Mouse (Mus musculus) G1E-ER4 (cell line): ENCODE measurements around the gene Slc8b1. TPM values are rescaled to one million over a fixed set of nuclear protein-coding genes. Genes with fewer than 3 reads are reported as not detected.

Experiments used
- GATA1 ChIP-seq: IDR thresholded peaks from one replicate; pipeline ENCODE4 v1.8.0; 2012; ENCODE audit warnings: low read length, inconsistent platforms
- polyA plus RNA-seq: library from polyadenylated mRNA; stranded (reverse); fragments of >175 nt; gene quantifications from 2 replicates; pipeline ENCODE4 v1.2.3, GENCODE M21; 2012

Gene Slc8b1
- 1.3 and 1.6 TPM in 2 replicates for polyA plus RNA-seq

DNA sequence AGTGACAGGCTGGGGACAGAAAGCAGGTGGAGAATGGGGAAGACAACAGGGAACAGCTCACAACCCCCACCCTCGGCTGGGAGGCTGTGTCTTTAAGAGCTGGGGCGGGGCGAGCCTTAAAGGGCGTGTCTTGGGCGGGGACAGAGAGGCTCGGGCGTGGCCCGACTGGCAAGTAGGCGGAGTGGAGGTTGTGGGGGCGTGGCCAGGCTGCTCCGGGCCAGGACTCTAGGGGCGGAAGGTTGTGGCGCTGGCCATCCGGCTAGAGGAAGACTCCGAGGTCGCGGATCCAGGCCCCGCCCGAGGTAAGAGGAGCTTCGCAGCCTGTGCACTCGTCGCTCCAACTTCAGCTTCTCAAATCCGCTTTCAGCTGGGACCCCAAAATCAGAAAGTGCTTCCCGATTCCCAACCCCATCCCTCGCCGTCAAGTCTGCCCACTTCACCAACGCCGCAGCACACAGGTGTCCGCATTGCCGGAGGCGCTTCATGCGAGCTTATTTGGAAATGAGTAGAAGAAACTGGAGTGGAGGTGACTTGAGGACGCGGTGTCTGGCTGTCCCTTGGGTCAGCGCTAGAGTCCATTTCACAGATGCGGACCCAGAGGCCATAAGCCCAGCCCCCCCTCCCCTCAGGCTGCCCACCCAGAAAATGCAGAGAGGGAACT, at the start of gene Slc8b1:
Gene Slc8b1, plus strand, starts transcription at position 187 of the 661 bp plus-strand sequence.
- no peak for TF ChIP-seq GATA1

DNA sequence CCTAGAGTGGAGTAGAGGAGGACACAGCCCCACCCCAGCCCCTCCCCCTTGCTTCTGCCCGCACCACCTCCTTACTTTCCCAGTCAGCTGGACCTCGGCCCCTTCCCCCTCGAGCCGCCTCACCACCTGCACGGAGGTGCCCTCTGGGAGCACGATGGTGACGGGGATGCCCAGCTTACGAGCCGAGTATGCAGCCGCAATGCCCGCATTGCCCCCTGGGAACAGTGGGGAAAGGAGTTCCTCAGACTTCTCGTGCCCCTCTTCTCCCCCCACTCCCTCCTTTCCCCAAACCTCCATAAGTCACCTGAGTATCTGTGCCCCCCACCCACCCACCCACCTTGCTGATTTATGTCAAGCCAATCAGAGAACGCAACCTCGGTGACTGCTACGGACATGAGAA, 49.1 kb upstream of the Slc8b1 start:
- no peak for TF ChIP-seq GATA1

- TF ChIP-seq GATA1 = no peak
These were observed 46.6 kb upstream of the Slc8b1 start for GRCm38 (mm10) chr5:120464321-120464720.

GRCm38 (mm10) chr5:120465062-120465461, 45.9 kb upstream of the Slc8b1 start:
- no peak for TF ChIP-seq GATA1

DNA sequence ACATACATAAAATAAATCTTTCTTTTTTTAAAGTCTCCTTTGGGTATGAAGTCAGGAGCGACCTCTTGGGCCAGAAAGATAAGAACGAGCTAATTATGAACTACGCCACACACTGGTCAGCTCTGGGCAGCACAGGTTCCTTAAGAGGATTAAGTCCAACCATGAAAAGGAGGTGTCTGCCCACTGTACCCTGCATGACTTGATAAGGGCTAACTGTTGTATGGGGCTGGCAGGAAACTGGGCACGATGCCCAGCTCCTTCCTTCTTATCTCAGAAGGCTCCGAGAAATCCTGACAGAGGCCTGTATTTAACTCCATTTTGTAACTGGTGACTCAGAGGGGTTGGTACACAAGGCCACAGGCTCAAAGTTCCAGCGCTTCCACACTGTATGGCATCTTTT, 45.1 kb upstream of the Slc8b1 start:
- no peak for TF ChIP-seq GATA1

DNA sequence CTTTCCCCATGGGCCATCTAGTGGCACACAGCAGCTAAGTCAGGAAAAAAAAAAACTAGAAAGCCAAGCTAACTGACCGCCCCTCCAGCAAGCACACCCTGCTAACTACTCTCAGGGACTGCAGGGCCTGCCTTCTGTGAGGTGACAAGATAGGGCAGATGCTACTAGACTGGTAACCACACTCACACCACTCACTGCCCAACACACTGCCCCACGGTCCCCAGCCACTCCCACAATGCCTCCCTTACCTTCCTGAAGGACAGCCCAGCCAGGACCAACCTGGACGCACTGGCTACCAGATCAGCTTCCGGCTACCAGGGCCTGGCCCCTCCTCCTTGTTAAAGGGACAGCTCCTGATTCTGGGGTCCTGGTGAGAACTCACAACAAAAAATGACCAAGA, 43.9 kb upstream of the Slc8b1 start:
- TF ChIP-seq GATA1 = no peak

- TF ChIP-seq GATA1 = no peak
These were observed 42.6 kb upstream of the Slc8b1 start for GRCm38 (mm10) chr5:120468336-120468735.

DNA sequence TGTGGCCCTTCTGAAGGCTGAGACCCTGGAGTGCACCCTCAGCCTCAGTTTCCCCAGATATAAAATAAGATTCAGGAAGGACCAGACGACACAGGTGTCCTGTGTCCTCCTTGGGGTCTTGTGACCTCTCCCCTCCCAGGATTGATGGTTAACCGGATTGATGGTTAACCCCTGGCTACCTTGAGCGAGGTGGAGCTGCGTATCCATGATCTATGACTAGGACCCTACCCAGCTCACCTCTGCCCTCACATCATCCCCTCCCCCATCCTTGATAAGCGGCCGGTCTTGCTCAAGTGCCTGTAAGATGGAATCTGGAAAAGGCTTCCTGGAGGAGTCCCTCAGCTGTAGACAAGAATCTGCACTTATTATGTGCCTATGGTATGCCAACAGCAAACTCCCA, 42.1 kb upstream of the Slc8b1 start:
- no peak for TF ChIP-seq GATA1

GRCm38 (mm10) chr5:120471538-120471937, 39.4 kb upstream of the Slc8b1 start:
- TF ChIP-seq GATA1 = no peak

DNA sequence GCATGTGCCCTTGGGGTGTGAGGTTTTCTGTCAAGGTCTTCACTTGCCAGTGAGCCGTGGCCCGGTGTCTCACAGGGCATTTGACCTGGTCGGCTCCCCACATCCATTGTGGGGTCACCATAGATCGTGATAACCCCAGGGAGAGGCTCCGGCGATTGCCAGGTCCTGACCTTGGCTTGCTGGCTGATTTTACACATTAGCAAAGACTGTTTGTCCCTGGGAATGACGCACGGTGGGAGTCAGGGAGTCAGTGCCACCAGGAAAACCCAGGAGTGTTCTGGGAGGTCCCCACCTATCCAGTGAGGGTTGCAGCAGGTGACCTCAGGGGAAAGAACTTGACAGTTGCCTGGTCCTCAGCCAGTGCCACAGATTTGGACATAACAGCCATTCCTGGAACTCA, 38.2 kb upstream of the Slc8b1 start, which contains the start of gene Sdsl:
Gene Sdsl, minus strand, starts transcription at position 41 of the 400 bp plus-strand sequence.
- TF ChIP-seq GATA1 = no peak

DNA sequence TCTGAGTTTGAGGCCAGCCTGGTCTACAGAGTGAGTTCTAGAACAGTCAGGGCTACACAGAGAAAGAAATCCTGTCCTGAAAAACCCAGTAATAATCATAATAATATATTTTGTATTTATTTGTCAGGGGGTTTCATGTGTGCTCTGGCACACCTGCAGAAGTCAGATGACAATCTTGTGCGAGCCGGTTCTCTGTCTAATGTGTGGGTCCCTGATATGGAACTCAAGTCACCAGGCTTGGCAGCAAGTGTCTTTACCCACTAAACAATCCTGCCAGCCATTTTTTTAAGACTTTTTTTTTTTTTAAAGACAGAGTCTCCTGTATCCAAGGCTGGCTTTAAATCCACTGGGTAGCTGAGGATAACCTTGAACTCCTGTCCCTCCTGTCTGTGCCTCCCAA, 37.6 kb upstream of the Slc8b1 start:
- TF ChIP-seq GATA1 = no peak

DNA sequence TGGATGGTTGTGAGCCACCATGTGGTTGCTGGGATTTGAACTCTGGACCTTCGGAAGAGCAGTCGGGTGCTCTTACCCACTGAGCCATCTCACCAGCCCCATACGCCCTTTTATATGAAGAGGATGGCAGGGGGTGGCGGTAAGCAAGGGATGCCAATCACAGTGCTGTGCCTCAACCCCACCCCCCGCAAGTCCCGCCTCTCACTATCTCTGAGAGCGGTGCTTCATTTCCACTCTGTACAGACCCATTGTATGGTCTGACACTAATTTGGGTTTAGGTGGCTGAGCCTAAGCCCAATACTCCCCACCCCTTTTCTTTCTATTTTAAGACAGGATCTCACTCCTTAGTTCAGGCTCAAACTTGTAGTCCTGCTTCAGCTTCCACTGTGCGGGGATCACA, 35.1 kb upstream of the Slc8b1 start:
- TF ChIP-seq GATA1 = no peak

GRCm38 (mm10) chr5:120476296-120476695, 34.7 kb upstream of the Slc8b1 start, which contains the start of gene Sds:
Sds (plus strand) TSS chr5:120476526.
- no peak for TF ChIP-seq GATA1

- no peak for TF ChIP-seq GATA1
These were observed 33.0 kb upstream of the Slc8b1 start for GRCm38 (mm10) chr5:120477993-120478392.

- TF ChIP-seq GATA1 = no peak
These were observed 31.4 kb upstream of the Slc8b1 start for GRCm38 (mm10) chr5:120479538-120479937.

GRCm38 (mm10) chr5:120481205-120481604, 29.8 kb upstream of the Slc8b1 start:
- TF ChIP-seq GATA1 = no peak

GRCm38 (mm10) chr5:120483399-120483798, 27.6 kb upstream of the Slc8b1 start:
- no peak for TF ChIP-seq GATA1

- TF ChIP-seq GATA1 = no peak
These were observed 23.1 kb upstream of the Slc8b1 start for GRCm38 (mm10) chr5:120487844-120488243.

GRCm38 (mm10) chr5:120490679-120491192, 20.2 kb upstream of the Slc8b1 start:
- no peak for TF ChIP-seq GATA1
